Mouse (Mus musculus) testis, adult 2 months (tissue): Measurements from ENCODE around the gene Mycbp. TPM values are rescaled to one million over a fixed set of nuclear protein-coding genes. Genes with fewer than 3 reads are reported as not detected.
A peak's percentile ranks its signal among the peaks of the same experiment; 100 is the strongest.
"Not testable (repeated sequence)": the region's sequence is repeated elsewhere in the genome, so short reads cannot be mapped to it uniquely, and the experiment has no call there.

Experiments
- H3K27ac ChIP-seq: fragments of 200-500 bp; 2 replicates; pipeline ENCODE4 v1.5.1; 2012; ENCODE audit warnings: low read depth, low read length; ENCODE audit not compliant: control insufficient read depth, insufficient read depth
- H3K27me3 ChIP-seq: fragments of 200-500 bp; 2 replicates; pipeline ENCODE4 v1.6.1; 2012; ENCODE audit warnings: mild to moderate bottlenecking, low read length, moderate library complexity; ENCODE audit not compliant: control insufficient read depth, insufficient read depth
- H3K36me3 ChIP-seq: fragments of 200-500 bp; 2 replicates; pipeline ENCODE4 v1.6.1; 2012; ENCODE audit warnings: mild to moderate bottlenecking, low read length; ENCODE audit not compliant: control insufficient read depth, insufficient read depth
- H3K4me1 ChIP-seq: fragments of 200-500 bp; 2 replicates; pipeline ENCODE4 v1.6.1; 2012; ENCODE audit warnings: low read length; ENCODE audit not compliant: control insufficient read depth, insufficient read depth
- H3K4me3 ChIP-seq: fragments of 200-500 bp; 2 replicates; pipeline ENCODE4 v1.5.1; 2012; ENCODE audit warnings: low read depth, mild to moderate bottlenecking, low read length, moderate library complexity, mixed read lengths; ENCODE audit not compliant: control insufficient read depth
- CTCF ChIP-seq: fragments of 200-500 bp; IDR thresholded peaks from 2 replicates; pipeline ENCODE4 v1.5.1; 2012; ENCODE audit warnings: low read depth, mild to moderate bottlenecking, inconsistent platforms, low read length, moderate library complexity; ENCODE audit not compliant: control insufficient read depth, insufficient read depth, insufficient replicate concordance
- POLR2A ChIP-seq: fragments of 200-500 bp; IDR thresholded peaks from 2 replicates; pipeline ENCODE4 v1.6.1; 2012; ENCODE audit warnings: low read depth, mild to moderate bottlenecking, inconsistent platforms, low read length, moderate library complexity; ENCODE audit not compliant: control insufficient read depth
- polyA plus RNA-seq: library from polyadenylated mRNA; depleted of rRNA; stranded (reverse); fragments of >200 nt; gene quantifications from 2 replicates; pipeline ENCODE4 v1.2.3, GENCODE M21; 2012

The Mycbp gene
- polyA plus RNA-seq, 1 experiment, result 49.1 TPM

GRCm38 (mm10) chr4:123939838-123940237, 35.2 kb downstream of the Mycbp start:
- TF ChIP-seq CTCF (peak; percentile 9; the same call in 1 of the 2 replicates), POLR2A (no peak)
- Histone ChIP-seq H3K4me3 (no peak overlapping the region), H3K36me3 (no peaks in the 10 kb centered on the region; the same call in 1 of the 2 replicates), H3K27ac (no peak overlapping the region), H3K4me1 (no peaks in the 10 kb centered on the region), H3K27me3 (no peaks in the 10 kb centered on the region)

GRCm38 (mm10) chr4:123940878-123941277, 36.2 kb downstream of the Mycbp start:
- not testable (repeated sequence) for H3K4me3 ChIP-seq, H3K4me1 ChIP-seq, H3K27ac ChIP-seq, H3K27me3 ChIP-seq, H3K36me3 ChIP-seq

- H3K4me1 ChIP-seq, result no peaks in the 10 kb centered on the region
- no peak overlapping the region for H3K4me3 ChIP-seq
- no peaks in the 10 kb centered on the region for H3K36me3 ChIP-seq
- H3K27ac ChIP-seq, result no peak overlapping the region
- no peaks in the 10 kb centered on the region for H3K27me3 ChIP-seq
- no peak for TF ChIP-seq POLR2A
- no peak for TF ChIP-seq CTCF
Measured at GRCm38 (mm10) chr4:123946701-123947100, 42.1 kb downstream of the Mycbp start.

- no peak overlapping the region for H3K27ac ChIP-seq
Measured at GRCm38 (mm10) chr4:123947149-123947548, 42.5 kb downstream of the Mycbp start.

GRCm38 (mm10) chr4:123948901-123949300, 44.3 kb downstream of the Mycbp start:
- Histone ChIP-seq H3K27ac (no peak overlapping the region), H3K4me1 (no peaks in the 10 kb centered on the region), H3K36me3 (no peaks in the 10 kb centered on the region), H3K27me3 (no peaks in the 10 kb centered on the region), H3K4me3 (no peak overlapping the region)
- no peak for TF ChIP-seq CTCF
- TF ChIP-seq POLR2A, result no peak

More at GRCm38 (mm10) chr4:123947149-123947548, 42.5 kb downstream of the Mycbp start:
- no peak for TF ChIP-seq POLR2A
- no peaks in the 10 kb centered on the region for H3K4me1 ChIP-seq
- H3K4me3 ChIP-seq, result no peak overlapping the region
- H3K36me3 ChIP-seq, result no peaks in the 10 kb centered on the region
- no peaks in the 10 kb centered on the region for H3K27me3 ChIP-seq

GRCm38 (mm10) chr4:123949649-123950048, 45.0 kb downstream of the Mycbp start:
- Histone ChIP-seq H3K4me1 (no peaks in the 10 kb centered on the region), H3K27me3 (no peaks in the 10 kb centered on the region), H3K4me3 (no peak overlapping the region), H3K27ac (no peak overlapping the region), H3K36me3 (no peaks in the 10 kb centered on the region)
- TF ChIP-seq CTCF (no peak), POLR2A (no peak)

- TF ChIP-seq POLR2A (no peak), CTCF (no peak)
- Histone ChIP-seq H3K36me3 (no peaks in the 10 kb centered on the region), H3K27me3 (no peaks in the 10 kb centered on the region), H3K4me3 (no peak overlapping the region), H3K27ac (no peak overlapping the region), H3K4me1 (peaks cover 6% of the 10 kb centered on the region)
Measured at GRCm38 (mm10) chr4:123952059-123952458, 47.4 kb downstream of the Mycbp start.
